Mouse (Mus musculus): ENCODE measurements around the gene Vps37d.

The Vps37d gene

GRCm38 (mm10) chr5:135077564-135078481, at the start of gene Vps37d:
Gene Vps37d, minus strand, starts transcription at chr5:135078266.
- peak; percentile 81 for ATAC-seq (ENCODE audit: insufficient number of reproducible peaks, low FRiP score, low TSS enrichment)

- ATAC-seq (ENCODE audit: insufficient number of reproducible peaks, low FRiP score, low TSS enrichment): no peak
These were observed 49.6 kb upstream of the Vps37d start for GRCm38 (mm10) chr5:135127669-135128068.

GRCm38 (mm10) chr5:135126121-135126520, 48.1 kb upstream of the Vps37d start:
- no peak for ATAC-seq (ENCODE audit: insufficient number of reproducible peaks, low FRiP score, low TSS enrichment)

- ATAC-seq (ENCODE audit: insufficient number of reproducible peaks, low FRiP score, low TSS enrichment): no peak
These were observed 42.7 kb upstream of the Vps37d start for GRCm38 (mm10) chr5:135120753-135121152.

GRCm38 (mm10) chr5:135118589-135119081, 40.6 kb upstream of the Vps37d start:
- peak; percentile 56; the same call in 1 of the 2 replicates for ATAC-seq (ENCODE audit: insufficient number of reproducible peaks, low FRiP score, low TSS enrichment)

GRCm38 (mm10) chr5:135115241-135115640, 37.2 kb upstream of the Vps37d start:
- no peak for ATAC-seq (ENCODE audit: insufficient number of reproducible peaks, low FRiP score, low TSS enrichment)

- ATAC-seq (ENCODE audit: insufficient number of reproducible peaks, low FRiP score, low TSS enrichment): no peak
These were observed 35.7 kb upstream of the Vps37d start for GRCm38 (mm10) chr5:135113782-135114181.

GRCm38 (mm10) chr5:135109976-135110375, 31.9 kb upstream of the Vps37d start:
- no peak for ATAC-seq (ENCODE audit: insufficient number of reproducible peaks, low FRiP score, low TSS enrichment)

- ATAC-seq (ENCODE audit: insufficient number of reproducible peaks, low FRiP score, low TSS enrichment): no peak
These were observed 31.4 kb upstream of the Vps37d start for GRCm38 (mm10) chr5:135109426-135109825.

GRCm38 (mm10) chr5:135109017-135109416, 31.0 kb upstream of the Vps37d start:
- no peak for ATAC-seq (ENCODE audit: insufficient number of reproducible peaks, low FRiP score, low TSS enrichment)

GRCm38 (mm10) chr5:135107521-135108501, 29.7 kb upstream of the Vps37d start:
- no peak for ATAC-seq (ENCODE audit: insufficient number of reproducible peaks, low FRiP score, low TSS enrichment)

- no peak for ATAC-seq (ENCODE audit: insufficient number of reproducible peaks, low FRiP score, low TSS enrichment)
These were observed 28.7 kb upstream of the Vps37d start for GRCm38 (mm10) chr5:135106758-135107256.

GRCm38 (mm10) chr5:135103999-135104660, 26.1 kb upstream of the Vps37d start:
- ATAC-seq (ENCODE audit: insufficient number of reproducible peaks, low FRiP score, low TSS enrichment): no peak

- ATAC-seq (ENCODE audit: insufficient number of reproducible peaks, low FRiP score, low TSS enrichment): no peak
These were observed 22.9 kb upstream of the Vps37d start for GRCm38 (mm10) chr5:135100981-135101380.

GRCm38 (mm10) chr5:135089653-135090052, 11.6 kb upstream of the Vps37d start, which contains the start of gene Mlxipl:
Gene Mlxipl, plus strand, starts transcription at chr5:135089890.
- no peak for ATAC-seq (ENCODE audit: insufficient number of reproducible peaks, low FRiP score, low TSS enrichment)

- ATAC-seq (ENCODE audit: insufficient number of reproducible peaks, low FRiP score, low TSS enrichment): no peak
These were observed 8.8 kb upstream of the Vps37d start for GRCm38 (mm10) chr5:135086871-135087270.

GRCm38 (mm10) chr5:135080539-135080938, 2.5 kb upstream of the Vps37d start:
- ATAC-seq (ENCODE audit: insufficient number of reproducible peaks, low FRiP score, low TSS enrichment): no peak

GRCm38 (mm10) chr5:135079578-135079977, 1.5 kb upstream of the Vps37d start:
- no peak for ATAC-seq (ENCODE audit: insufficient number of reproducible peaks, low FRiP score, low TSS enrichment)

- ATAC-seq (ENCODE audit: insufficient number of reproducible peaks, low FRiP score, low TSS enrichment): no peak
These were observed 380 bp upstream of the Vps37d start for GRCm38 (mm10) chr5:135078482-135078810.

- 0 out of 2 replicates have a peak, but pooled peaks have one; percentile 8 for ATAC-seq (ENCODE audit: insufficient number of reproducible peaks, low FRiP score, low TSS enrichment)
These were observed 1.0 kb downstream of the Vps37d start for GRCm38 (mm10) chr5:135076931-135077505.
